Mouse (Mus musculus) stomach, embryonic 16.5 days (tissue): ENCODE results near the gene Hdac4. TPM values are rescaled to one million over a fixed set of nuclear protein-coding genes. Genes with fewer than 3 reads are reported as not detected.

Source experiments
- ATAC-seq: fragments of 200-750 bp; cut with Nextera tagmentation; 2 replicates; pipeline ENCODE4 v1.8.0; 2017; ENCODE audit warnings: moderate number of reproducible peaks, moderate TSS enrichment; ENCODE audit not compliant: insufficient read depth, low FRiP score
- H3K27ac ChIP-seq: fragments of 300-500 bp; sonication (generic); 2 replicates; pipeline ENCODE4 v1.5.1; 2014; ENCODE audit warnings: low read length
- H3K27me3 ChIP-seq: fragments of 300-500 bp; sonication (generic); 2 replicates; pipeline ENCODE4 v1.6.1; 2014; ENCODE audit warnings: low read length, control low read depth, mixed read lengths; ENCODE audit not compliant: control insufficient read depth, insufficient read depth
- H3K36me3 ChIP-seq: fragments of 300-500 bp; sonication (generic); 2 replicates; pipeline ENCODE4 v1.6.1; 2014; ENCODE audit warnings: low read length; ENCODE audit not compliant: control insufficient read depth, insufficient read depth
- H3K4me1 ChIP-seq: fragments of 300-500 bp; sonication (generic); 2 replicates; pipeline ENCODE4 v1.6.1; 2014; ENCODE audit warnings: low read length, control low read depth, mixed read lengths; ENCODE audit not compliant: control insufficient read depth, insufficient read depth
- H3K4me2 ChIP-seq: fragments of 300-500 bp; sonication (generic); 2 replicates; pipeline ENCODE4 v1.6.1; 2014; ENCODE audit warnings: low read depth, low read length, mixed read lengths
- H3K4me3 ChIP-seq: fragments of 300-500 bp; sonication (generic); replicated peaks from 2 replicates; pipeline ENCODE4 v1.5.1; 2014; ENCODE audit warnings: mild to moderate bottlenecking, low read length
- H3K9ac ChIP-seq: fragments of 300-500 bp; sonication (generic); 2 replicates; pipeline ENCODE4 v1.6.1; 2014; ENCODE audit warnings: low read length
- H3K9me3 ChIP-seq: fragments of 300-500 bp; sonication (generic); replicated peaks from 2 replicates; pipeline ENCODE4 v1.6.1; 2016; ENCODE audit warnings: low read length, control low read depth; ENCODE audit not compliant: control insufficient read depth
- whole genome bisulfite sequencing: fragments of 180-500 bp; shearing (Covaris S2); extraction: QIAGEN DNeasy Blood & Tissue Kit; methylation state at CpG from one replicate; pipeline ENCODE4 v1.1.7; 2014; 5-methylcytosine and 5-hydroxymethylcytosine counted together
- polyA plus RNA-seq: library from polyadenylated mRNA; unstranded; fragments of >200 nt; fragmentation: Nextera tagmentation; extraction: Ambion mirVana; gene quantifications from 2 replicates; pipeline ENCODE4 v1.2.1, GENCODE M21; 2015

Hdac4 gene
- polyA plus RNA-seq, 1 experiment from 2014 or later, result 15.7 TPM

DNA sequence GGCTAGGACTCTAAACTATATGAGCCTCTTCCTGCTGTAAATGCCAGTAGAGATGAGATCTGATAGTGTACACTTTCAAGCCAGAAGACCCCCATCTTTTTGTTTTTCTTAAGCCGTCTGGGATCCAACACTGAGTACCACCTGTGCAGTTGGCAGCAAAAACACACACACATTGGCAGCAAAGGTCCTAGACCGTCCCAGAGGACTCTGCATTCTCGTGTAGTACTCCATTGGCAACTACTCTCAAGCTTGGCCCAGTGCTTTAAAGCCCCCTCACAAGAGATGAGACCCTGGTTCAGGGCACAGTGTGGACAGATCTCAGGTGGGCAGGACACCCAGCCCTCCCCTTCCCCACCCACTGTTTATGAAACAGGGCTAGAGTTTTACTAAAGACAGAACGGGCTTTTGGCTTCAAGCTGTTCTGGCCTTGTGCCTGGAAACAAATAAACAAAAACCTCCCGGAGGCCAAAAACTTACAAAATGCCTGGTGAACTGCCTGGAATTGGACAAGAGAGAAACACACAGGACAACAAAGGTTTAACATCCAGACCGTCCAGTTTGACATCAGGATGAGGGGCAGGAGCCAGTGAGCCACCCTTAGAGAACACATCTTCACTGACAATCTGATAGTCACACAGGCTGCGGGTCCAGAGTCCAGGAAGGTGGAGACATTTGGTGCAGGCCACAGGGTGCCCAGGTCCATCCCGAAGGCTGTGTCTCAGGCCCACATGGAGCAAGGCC, 292.1 kb downstream of the Hdac4 start:
- Histone ChIP-seq H3K27ac (peak overlapping the region; percentile 51; the same call in 1 of the 2 replicates), H3K4me2 (no peak overlapping the region), H3K27me3 (no peaks in the 10 kb centered on the region), H3K9me3 (no peaks in the 10 kb centered on the region), H3K9ac (no peak overlapping the region), H3K4me3 (no peak overlapping the region), H3K36me3 (no peaks in the 10 kb centered on the region), H3K4me1 (peaks cover 7% of the 10 kb centered on the region; the same call in 1 of the 2 replicates)
- ATAC-seq, result no peak
- 49% methylated on average over 8 of the region's 8 CpGs for WGBS

DNA sequence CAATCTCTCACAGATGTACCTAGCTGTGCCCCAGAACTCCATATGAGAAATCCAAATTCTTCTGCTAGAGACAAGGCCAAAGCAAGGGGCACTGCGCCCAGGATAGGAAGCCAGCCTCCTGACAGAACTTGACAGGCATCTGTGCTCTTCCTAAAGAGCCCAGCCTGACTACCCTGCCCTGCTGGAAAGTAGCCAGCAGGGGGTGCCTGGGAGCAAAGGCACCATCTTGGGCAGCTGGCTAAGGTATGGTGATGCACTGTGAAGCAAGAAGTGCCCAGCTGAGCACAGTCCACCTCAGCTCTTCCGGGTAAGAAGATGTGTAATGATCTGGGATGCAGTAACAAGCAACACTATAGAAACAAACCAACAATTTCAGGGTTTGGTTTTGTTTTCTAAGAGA, 298.4 kb downstream of the Hdac4 start:
- Histone ChIP-seq H3K4me1 (no peaks in the 10 kb centered on the region), H3K9ac (no peak overlapping the region), H3K4me2 (no peak overlapping the region), H3K4me3 (no peak overlapping the region), H3K36me3 (no peaks in the 10 kb centered on the region), H3K27ac (no peak overlapping the region), H3K9me3 (no peaks in the 10 kb centered on the region), H3K27me3 (no peaks in the 10 kb centered on the region)
- no peak for ATAC-seq
- 93% methylated on average over 2 of the region's 2 CpGs for WGBS

DNA sequence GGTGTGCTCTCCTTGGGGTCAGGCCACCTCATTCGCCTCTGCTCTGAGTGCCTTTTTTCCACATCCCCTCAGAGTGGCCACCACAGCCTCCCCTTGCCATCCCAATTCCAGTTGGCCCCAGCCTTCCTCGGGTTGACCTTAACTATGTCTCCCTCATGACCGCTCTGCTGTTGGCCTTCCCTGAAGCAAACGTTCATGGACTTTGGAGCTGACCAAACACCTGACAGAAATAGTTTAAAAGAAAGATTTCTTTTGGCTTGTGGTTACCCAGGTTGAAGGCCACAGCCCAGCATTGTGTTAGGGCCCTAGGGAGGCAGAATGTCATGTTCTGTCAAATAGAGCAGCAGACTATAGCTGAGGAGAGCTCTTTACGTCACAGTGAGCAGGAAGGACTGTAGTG, 301.2 kb downstream of the Hdac4 start:
- Histone ChIP-seq H3K27me3 (no peaks in the 10 kb centered on the region), H3K36me3 (no peaks in the 10 kb centered on the region), H3K27ac (no peak overlapping the region), H3K9me3 (no peaks in the 10 kb centered on the region), H3K4me2 (no peak overlapping the region), H3K9ac (no peak overlapping the region), H3K4me1 (no peaks in the 10 kb centered on the region), H3K4me3 (no peak overlapping the region)
- ATAC-seq, result no peak
- 83% methylated on average over 5 of the region's 5 CpGs for WGBS

DNA sequence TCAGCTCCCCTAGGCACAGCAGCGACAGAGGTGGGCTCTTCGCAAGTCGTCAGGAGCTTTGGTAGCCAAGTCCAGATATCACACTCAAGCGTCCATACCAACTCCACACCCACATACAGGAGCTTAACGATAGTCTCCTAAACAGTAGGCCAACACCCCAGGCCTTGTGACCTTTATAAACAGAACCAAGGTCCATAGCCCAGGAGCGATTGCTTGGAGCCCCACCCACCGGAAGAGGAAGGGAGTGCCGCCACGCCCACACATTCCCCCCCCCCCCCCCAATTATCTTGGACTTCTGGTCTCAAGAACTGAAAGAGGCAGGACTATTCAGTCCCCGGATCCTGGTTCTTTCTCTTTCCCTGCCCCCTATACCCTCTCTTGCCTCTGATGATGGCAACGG, 301.9 kb downstream of the Hdac4 start:
- WGBS, result 77% methylated on average over 11 of the region's 11 CpGs

DNA sequence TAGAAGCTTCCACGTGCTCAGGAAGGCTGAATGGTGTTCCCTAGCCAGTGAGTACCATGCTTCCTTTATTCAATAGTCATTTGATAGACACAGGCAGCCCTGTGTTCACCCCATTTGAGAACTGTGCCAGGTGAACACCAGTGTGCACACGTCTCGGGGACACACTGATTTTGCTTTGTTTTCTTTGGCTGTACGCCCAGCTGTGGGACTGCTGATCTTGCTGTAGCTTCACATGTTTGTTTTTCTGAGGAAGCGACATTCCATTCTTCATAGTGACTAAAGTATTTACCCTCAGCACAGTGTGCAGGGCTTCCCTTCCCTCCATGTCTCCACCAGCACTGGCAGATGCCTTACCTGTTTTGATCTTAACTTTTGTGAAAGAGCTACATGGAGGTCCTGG, 312.4 kb downstream of the Hdac4 start:
- Histone ChIP-seq H3K4me1 (no peaks in the 10 kb centered on the region), H3K4me3 (no peak overlapping the region), H3K27ac (peak overlapping the region; percentile 43; the same call in 1 of the 2 replicates), H3K27me3 (no peaks in the 10 kb centered on the region), H3K9me3 (no peaks in the 10 kb centered on the region), H3K36me3 (no peaks in the 10 kb centered on the region), H3K9ac (no peak overlapping the region), H3K4me2 (no peak overlapping the region)
- 38% methylated on average over 5 of the region's 5 CpGs for WGBS
- peak; percentile 78 for ATAC-seq

More for the DNA sequence above, 301.9 kb downstream of the Hdac4 start:
- Histone ChIP-seq H3K4me1 (no peaks in the 10 kb centered on the region), H3K27me3 (no peaks in the 10 kb centered on the region), H3K4me2 (no peak overlapping the region), H3K4me3 (no peak overlapping the region), H3K9ac (no peak overlapping the region), H3K9me3 (no peaks in the 10 kb centered on the region), H3K27ac (no peak overlapping the region), H3K36me3 (no peaks in the 10 kb centered on the region)
- peak; percentile 17; the same call in 1 of the 2 replicates for ATAC-seq

DNA sequence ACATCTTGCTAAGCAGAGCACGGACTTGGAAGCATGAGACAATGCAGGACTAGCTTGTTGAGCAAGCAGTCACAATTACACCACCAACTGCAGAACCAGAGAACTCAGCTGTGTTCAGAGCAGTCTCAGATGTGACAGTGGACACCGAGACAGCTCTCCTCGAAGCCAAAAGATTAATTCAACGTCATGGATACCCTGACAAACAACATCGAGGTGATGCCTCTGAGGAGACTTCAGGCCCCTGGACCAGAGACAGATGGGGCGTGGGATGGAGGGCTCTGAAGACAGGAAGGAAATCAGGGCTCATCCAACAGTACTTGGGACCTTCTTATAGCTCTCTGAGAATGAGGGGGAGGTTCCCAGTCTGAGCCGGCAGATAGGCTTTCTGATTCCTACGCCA, 314.6 kb downstream of the Hdac4 start:
- Histone ChIP-seq H3K4me1 (no peaks in the 10 kb centered on the region), H3K4me2 (no peak overlapping the region), H3K9ac (no peak overlapping the region; the same call in 1 of the 2 replicates), H3K27ac (no peak overlapping the region), H3K9me3 (no peaks in the 10 kb centered on the region), H3K4me3 (no peak overlapping the region), H3K27me3 (no peaks in the 10 kb centered on the region), H3K36me3 (no peaks in the 10 kb centered on the region)
- 50% methylated on average over 8 of the region's 8 CpGs for WGBS
- ATAC-seq, result no peak

DNA sequence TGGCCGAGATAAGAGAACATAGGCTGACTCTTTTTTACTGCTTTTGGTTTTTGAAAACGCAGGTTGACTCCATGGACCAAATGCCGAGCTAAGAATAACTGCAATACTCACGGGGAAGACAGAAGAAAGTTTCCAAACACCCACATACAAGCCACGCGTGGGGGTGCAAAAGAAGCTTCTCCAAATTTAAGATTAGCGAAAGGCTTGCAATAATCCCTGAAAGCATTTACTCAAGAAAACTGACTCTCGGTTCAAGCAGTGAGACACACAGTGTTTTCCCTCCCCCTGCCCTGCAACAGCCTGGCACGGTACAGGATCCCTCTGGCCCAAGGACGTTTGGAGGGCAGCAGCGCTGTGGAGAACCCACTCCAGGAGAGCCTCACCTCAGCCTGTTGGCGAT, 315.3 kb downstream of the Hdac4 start:
- WGBS, result 85% methylated on average over 12 of the region's 12 CpGs
- H3K36me3 ChIP-seq, result no peaks in the 10 kb centered on the region
- H3K27me3 ChIP-seq, result no peaks in the 10 kb centered on the region
- H3K4me3 ChIP-seq, result no peak overlapping the region
- no peaks in the 10 kb centered on the region for H3K4me1 ChIP-seq
- no peak for ATAC-seq
- no peaks in the 10 kb centered on the region for H3K9me3 ChIP-seq
- no peak overlapping the region for H3K9ac ChIP-seq
- H3K27ac ChIP-seq, result no peak overlapping the region
- no peak overlapping the region for H3K4me2 ChIP-seq
